Mouse (Mus musculus) central nervous system, embryonic 11.5 days (tissue): ENCODE results near the gene Gm8247. TPM values are rescaled to one million over a fixed set of nuclear protein-coding genes. Genes with fewer than 3 reads are reported as not detected.

Experiments
- polyA plus RNA-seq: library from polyadenylated mRNA; depleted of rRNA; stranded (reverse); fragments of >200 nt; gene quantifications from 2 replicates; pipeline ENCODE4 v1.2.3, GENCODE M21; 2012; rRNA removed

Gene Gm8247
- polyA plus RNA-seq = 0.16 TPM in 1 of 2 replicates, not detected in the other

DNA sequence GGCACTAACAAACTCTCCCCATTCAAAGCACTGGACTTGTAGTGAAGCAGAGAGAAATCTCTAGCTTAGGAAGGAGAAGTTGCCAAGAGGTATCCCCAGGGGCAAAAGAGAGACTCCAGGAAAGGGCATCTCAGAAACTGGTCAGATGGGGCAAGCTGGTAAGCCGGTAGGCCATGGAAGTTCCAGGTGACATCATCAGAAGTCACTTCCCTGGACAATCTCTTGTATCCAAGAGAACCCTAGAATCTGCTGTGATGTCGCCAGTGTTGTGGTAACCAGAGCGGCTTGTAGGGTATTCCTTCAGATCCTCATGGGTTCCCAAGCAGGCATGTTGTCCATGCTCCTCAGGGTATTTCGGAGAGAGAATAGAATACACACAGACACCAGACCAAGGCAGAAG, at the start of gene Gm8247:
TSS of gene Gm8247 (plus strand) at position 301 of the 400 bp plus-strand sequence.

DNA sequence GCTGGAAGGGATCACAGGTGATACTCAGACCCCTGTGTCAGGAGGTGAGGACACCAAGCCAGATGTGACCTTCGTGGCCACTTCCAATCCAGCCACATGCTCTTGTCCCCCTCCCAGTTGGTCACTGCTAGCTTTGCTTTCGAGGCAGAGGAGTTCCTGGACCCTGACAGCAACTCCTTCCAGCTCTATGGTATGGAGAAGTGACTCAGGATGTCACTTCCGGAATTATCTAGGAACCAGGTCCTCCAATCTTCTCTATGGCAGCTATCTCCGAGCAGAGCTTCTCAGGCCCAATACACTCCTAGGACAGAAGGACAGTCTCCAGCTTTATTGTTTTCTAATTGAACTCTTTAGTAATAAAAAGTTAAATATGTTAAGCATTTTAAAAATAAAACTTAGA, 44.8 kb downstream of the Gm8247 start, which contains the start of gene Gm5624:
TSS of gene Gm5624 (minus strand) at position 202 of the 400 bp plus-strand sequence.

Other genes starting within 250 kb of the Gm8247 start
- 0.06 TPM in 1 of 2 replicates, not detected in the other for gene Gm5930, start 244.6 kb upstream of the Gm8247 start, polyA plus RNA-seq
- not detected in 2 replicates for gene Gm8229, start 217.8 kb upstream of the Gm8247 start, polyA plus RNA-seq
- not detected in 2 replicates for gene Gm3371, start 172.5 kb upstream of the Gm8247 start, polyA plus RNA-seq
- gene Gm8232, start 149.5 kb upstream of the Gm8247 start, polyA plus RNA-seq = not detected in 2 replicates
- gene BC061237, start 90.7 kb upstream of the Gm8247 start, polyA plus RNA-seq = not detected in 2 replicates
- not detected in 2 replicates for gene Gm17093, start 64.9 kb upstream of the Gm8247 start, polyA plus RNA-seq
- gene Gm5624, start 44.8 kb downstream of the Gm8247 start, polyA plus RNA-seq = not detected in 2 replicates
- gene Gm8257, start 123.3 kb downstream of the Gm8247 start, polyA plus RNA-seq = not detected in 2 replicates
- not detected in 2 replicates for gene Gm8267, start 167.2 kb downstream of the Gm8247 start, polyA plus RNA-seq